Mouse (Mus musculus): ENCODE measurements around the gene Olfr51. TPM values are rescaled to one million over a fixed set of nuclear protein-coding genes. Genes with fewer than 3 reads are reported as not detected.
"Not testable (repeated sequence)": the region's sequence is repeated elsewhere in the genome, so short reads cannot be mapped to it uniquely, and the experiment has no call there.

Olfr51 gene
- polyA plus RNA-seq, 1 experiment: not detected

DNA sequence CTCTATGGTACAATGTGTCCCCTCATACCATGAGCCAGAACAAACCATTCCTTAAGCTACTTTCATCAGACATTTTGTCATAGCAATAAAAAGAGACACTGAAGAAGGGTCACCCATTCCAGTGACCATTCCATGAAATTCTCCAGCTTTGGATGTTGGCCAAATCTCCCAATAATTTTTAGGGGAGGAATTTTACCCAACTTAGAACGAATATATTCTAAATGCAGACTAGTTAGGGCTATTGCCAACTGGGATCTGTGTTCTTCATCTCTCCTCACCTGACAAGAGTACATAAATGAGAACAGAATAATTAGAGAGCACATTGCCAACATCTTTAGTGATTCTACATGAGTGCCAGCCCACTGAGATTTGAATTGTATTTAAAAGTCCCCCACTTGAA lies 10.5 kb downstream of the Olfr51 start, which contains the start of gene Olfr54:
Gene Olfr54 (plus strand): TSS at position 301 of the 400 bp plus-strand sequence.
- TF ChIP-seq POLR2A (IDR thresholded peaks at IDR 0.05; ENCODE audit: control insufficient read depth, low read depth, low read length): no peak
- no peak for TF ChIP-seq CTCF (IDR thresholded peaks at IDR 0.05; ENCODE audit: control insufficient read depth, insufficient read depth, insufficient replicate concordance, low read depth, low read length)
- Histone ChIP-seq H3K36me3 (ENCODE audit: control insufficient read depth, insufficient read depth, low read length) (no peaks in the 10 kb centered on the region), H3K27me3 (ENCODE audit: control insufficient read depth, insufficient read depth, low read length) (no peaks in the 10 kb centered on the region), H3K27ac (ENCODE audit: control insufficient read depth, insufficient read depth, low read depth, low read length) (no peak within 1 kb of the TSS), H3K4me1 (ENCODE audit: control insufficient read depth, insufficient read depth, low read length) (no peaks in the 10 kb centered on the region), H3K4me3 (ENCODE audit: control insufficient read depth, low read depth, low read length) (no peak within 1 kb of the TSS)

DNA sequence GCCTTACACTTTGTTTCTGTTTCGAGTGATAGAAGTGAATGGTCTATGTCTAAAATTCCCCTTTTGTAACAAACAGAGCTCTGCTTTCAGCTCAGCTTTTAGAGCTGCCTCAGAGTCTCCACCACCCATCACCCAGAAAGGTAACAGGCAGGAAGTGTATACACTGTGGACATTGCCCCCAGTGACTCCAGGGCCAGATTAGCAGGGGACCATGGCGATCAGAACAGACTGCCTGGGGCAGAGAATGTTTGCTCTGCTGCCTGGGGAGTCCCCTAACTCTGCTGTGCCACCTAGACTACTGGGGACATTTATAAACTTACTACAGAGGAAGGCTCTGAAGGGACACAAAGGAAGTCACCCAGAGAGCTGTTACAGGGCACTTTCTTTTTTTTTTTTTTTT lies 12.9 kb downstream of the Olfr51 start:
- no peaks in the 10 kb centered on the region for H3K36me3 ChIP-seq (ENCODE audit: control insufficient read depth, insufficient read depth, low read length)

GRCm38 (mm10) chr11:51026811-51027210 lies 23.4 kb downstream of the Olfr51 start:
- not testable (repeated sequence) for H3K27me3 ChIP-seq (ENCODE audit: control insufficient read depth, insufficient read depth, low read length); H3K4me3 ChIP-seq (ENCODE audit: control insufficient read depth, low read depth, low read length); H3K36me3 ChIP-seq (ENCODE audit: control insufficient read depth, insufficient read depth, low read length); H3K4me1 ChIP-seq (ENCODE audit: control insufficient read depth, insufficient read depth, low read length); H3K27ac ChIP-seq (ENCODE audit: control insufficient read depth, insufficient read depth, low read depth, low read length)

More for the DNA sequence above, 12.9 kb downstream of the Olfr51 start:
- Histone ChIP-seq H3K4me3 (ENCODE audit: control insufficient read depth, low read depth, low read length) (no peak overlapping the region), H3K27me3 (ENCODE audit: control insufficient read depth, insufficient read depth, low read length) (no peaks in the 10 kb centered on the region), H3K27ac (ENCODE audit: control insufficient read depth, insufficient read depth, low read depth, low read length) (no peak overlapping the region), H3K4me1 (ENCODE audit: control insufficient read depth, insufficient read depth, low read length) (no peaks in the 10 kb centered on the region)
- no peak for TF ChIP-seq POLR2A (IDR thresholded peaks at IDR 0.05; ENCODE audit: control insufficient read depth, low read depth, low read length)
- no peak for TF ChIP-seq CTCF (IDR thresholded peaks at IDR 0.05; ENCODE audit: control insufficient read depth, insufficient read depth, insufficient replicate concordance, low read depth, low read length)

DNA sequence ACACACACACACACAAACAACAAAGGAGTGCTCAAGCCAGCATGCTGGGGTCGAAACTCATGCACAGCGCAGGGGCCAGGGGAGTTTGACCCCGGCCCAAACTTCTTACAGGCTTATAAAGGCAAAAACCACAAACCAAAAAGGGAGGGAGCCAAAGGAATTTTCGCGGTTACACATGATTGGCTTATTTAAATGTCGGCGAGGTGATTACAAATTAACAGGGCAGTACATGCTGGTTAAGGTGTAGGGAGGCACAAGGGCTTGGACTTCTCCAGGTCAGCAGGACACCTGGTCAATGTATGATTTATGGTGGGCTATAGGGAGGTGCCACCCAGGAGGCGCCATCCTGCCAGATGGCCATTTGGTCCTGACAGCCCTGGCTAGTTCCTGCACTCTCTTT lies 26.0 kb downstream of the Olfr51 start:
- H3K4me3 ChIP-seq (ENCODE audit: control insufficient read depth, low read depth, low read length); H3K4me1 ChIP-seq (ENCODE audit: control insufficient read depth, insufficient read depth, low read length); H3K27me3 ChIP-seq (ENCODE audit: control insufficient read depth, insufficient read depth, low read length); H3K27ac ChIP-seq (ENCODE audit: control insufficient read depth, insufficient read depth, low read depth, low read length); H3K36me3 ChIP-seq (ENCODE audit: control insufficient read depth, insufficient read depth, low read length): not testable (repeated sequence)

DNA sequence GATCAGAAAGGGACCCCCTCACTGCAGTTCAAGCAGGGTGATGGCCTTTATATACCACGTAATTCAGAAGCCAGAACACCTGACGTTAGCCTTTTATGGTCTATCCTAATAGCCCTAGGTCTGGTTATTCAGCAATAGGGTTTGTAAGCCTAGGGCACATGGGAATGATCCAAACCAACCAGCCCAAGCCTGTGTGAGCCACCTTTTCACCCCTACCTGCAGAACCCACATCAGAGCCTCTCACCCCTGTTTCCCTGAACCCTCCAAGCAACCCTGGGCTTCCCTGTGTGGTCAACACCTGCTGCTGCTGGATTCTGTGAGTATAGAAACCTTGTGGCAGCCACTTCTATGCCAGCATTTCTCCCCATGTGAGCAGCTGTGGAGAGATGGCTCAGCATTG lies 26.8 kb downstream of the Olfr51 start:
- Histone ChIP-seq H3K4me1 (ENCODE audit: control insufficient read depth, insufficient read depth, low read length) (no peaks in the 10 kb centered on the region), H3K27ac (ENCODE audit: control insufficient read depth, insufficient read depth, low read depth, low read length) (no peak overlapping the region), H3K4me3 (ENCODE audit: control insufficient read depth, low read depth, low read length) (no peak overlapping the region), H3K36me3 (ENCODE audit: control insufficient read depth, insufficient read depth, low read length) (no peaks in the 10 kb centered on the region), H3K27me3 (ENCODE audit: control insufficient read depth, insufficient read depth, low read length) (no peaks in the 10 kb centered on the region)
- TF ChIP-seq CTCF (IDR thresholded peaks at IDR 0.05; ENCODE audit: control insufficient read depth, insufficient read depth, insufficient replicate concordance, low read depth, low read length): no peak
- TF ChIP-seq POLR2A (IDR thresholded peaks at IDR 0.05; ENCODE audit: control insufficient read depth, low read depth, low read length): no peak

DNA sequence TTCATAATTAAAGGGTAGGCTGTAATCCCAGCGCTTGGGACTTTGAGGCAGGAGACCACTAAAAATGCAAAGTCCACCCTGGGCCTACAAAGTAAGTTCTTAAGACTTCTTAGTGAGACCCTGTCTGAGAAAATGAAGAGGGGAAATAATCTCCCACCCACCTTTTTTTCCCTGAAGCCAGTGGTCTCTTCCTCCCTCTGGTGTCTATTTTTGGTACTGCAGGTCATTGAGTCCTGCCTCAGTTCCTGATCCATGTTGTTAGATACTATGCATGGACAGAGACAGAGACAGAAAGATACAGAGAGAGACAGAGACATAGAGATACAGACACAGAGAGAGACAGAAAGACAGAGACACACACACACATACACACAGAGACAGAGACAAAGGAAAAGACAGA lies 29.5 kb downstream of the Olfr51 start:
- Histone ChIP-seq H3K4me3 (ENCODE audit: control insufficient read depth, low read depth, low read length) (no peak overlapping the region), H3K27me3 (ENCODE audit: control insufficient read depth, insufficient read depth, low read length) (no peaks in the 10 kb centered on the region), H3K4me1 (ENCODE audit: control insufficient read depth, insufficient read depth, low read length) (no peaks in the 10 kb centered on the region), H3K36me3 (ENCODE audit: control insufficient read depth, insufficient read depth, low read length) (no peaks in the 10 kb centered on the region), H3K27ac (ENCODE audit: control insufficient read depth, insufficient read depth, low read depth, low read length) (no peak overlapping the region)
- TF ChIP-seq CTCF (IDR thresholded peaks at IDR 0.05; ENCODE audit: control insufficient read depth, insufficient read depth, insufficient replicate concordance, low read depth, low read length) (no peak; the same call in 1 of the 2 replicates), POLR2A (IDR thresholded peaks at IDR 0.05; ENCODE audit: control insufficient read depth, low read depth, low read length) (no peak)

- not testable (repeated sequence) for H3K36me3 ChIP-seq (ENCODE audit: control insufficient read depth, insufficient read depth, low read length); H3K27me3 ChIP-seq (ENCODE audit: control insufficient read depth, insufficient read depth, low read length); H3K27ac ChIP-seq (ENCODE audit: control insufficient read depth, insufficient read depth, low read depth, low read length); H3K4me1 ChIP-seq (ENCODE audit: control insufficient read depth, insufficient read depth, low read length); H3K4me3 ChIP-seq (ENCODE audit: control insufficient read depth, low read depth, low read length)
Measured at GRCm38 (mm10) chr11:51034141-51034540, 30.7 kb downstream of the Olfr51 start.

GRCm38 (mm10) chr11:51035951-51036350 lies 32.6 kb downstream of the Olfr51 start:
- no peaks in the 10 kb centered on the region for H3K27me3 ChIP-seq (ENCODE audit: control insufficient read depth, insufficient read depth, low read length)
- H3K36me3 ChIP-seq (ENCODE audit: control insufficient read depth, insufficient read depth, low read length): no peaks in the 10 kb centered on the region
- no peak overlapping the region for H3K27ac ChIP-seq (ENCODE audit: control insufficient read depth, insufficient read depth, low read depth, low read length)
- H3K4me1 ChIP-seq (ENCODE audit: control insufficient read depth, insufficient read depth, low read length): no peaks in the 10 kb centered on the region
- H3K4me3 ChIP-seq (ENCODE audit: control insufficient read depth, low read depth, low read length): no peak overlapping the region
- no peak for TF ChIP-seq CTCF (IDR thresholded peaks at IDR 0.05; ENCODE audit: control insufficient read depth, insufficient read depth, insufficient replicate concordance, low read depth, low read length)
- no peak for TF ChIP-seq POLR2A (IDR thresholded peaks at IDR 0.05; ENCODE audit: control insufficient read depth, low read depth, low read length)

GRCm38 (mm10) chr11:51044776-51045175 lies 41.4 kb downstream of the Olfr51 start:
- not testable (repeated sequence) for H3K36me3 ChIP-seq (ENCODE audit: control insufficient read depth, insufficient read depth, low read length); H3K4me1 ChIP-seq (ENCODE audit: control insufficient read depth, insufficient read depth, low read length); H3K27me3 ChIP-seq (ENCODE audit: control insufficient read depth, insufficient read depth, low read length); H3K4me3 ChIP-seq (ENCODE audit: control insufficient read depth, low read depth, low read length); H3K27ac ChIP-seq (ENCODE audit: control insufficient read depth, insufficient read depth, low read depth, low read length)

DNA sequence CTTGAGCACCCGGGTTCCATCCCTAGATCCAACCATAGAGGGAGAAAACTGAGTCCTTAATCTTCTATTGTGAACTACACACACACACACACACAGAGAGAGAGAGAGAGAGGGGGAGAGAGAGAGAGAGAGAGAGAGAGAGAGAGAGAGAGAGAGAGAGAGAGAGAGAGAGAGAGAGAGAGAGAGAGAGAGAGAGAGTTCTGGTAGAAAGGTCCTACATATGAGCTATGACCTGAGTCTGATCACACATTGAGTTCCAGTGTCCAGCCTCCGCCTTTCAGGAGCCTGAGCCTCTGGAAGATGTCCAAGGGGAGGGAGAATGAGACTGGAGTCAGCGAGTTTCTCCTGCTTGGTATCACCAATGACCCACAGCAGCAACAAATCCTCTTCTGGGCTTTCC lies 44.4 kb downstream of the Olfr51 start, which contains the start of gene Olfr1375:
Gene Olfr1375 (plus strand): TSS at position 301 of the 400 bp plus-strand sequence.
- not testable (repeated sequence) for H3K4me3 ChIP-seq (ENCODE audit: control insufficient read depth, low read depth, low read length)

More for the DNA sequence above, 44.4 kb downstream of the Olfr51 start, which contains the start of gene Olfr1375:
- not testable (repeated sequence) for H3K27me3 ChIP-seq (ENCODE audit: control insufficient read depth, insufficient read depth, low read length); H3K4me1 ChIP-seq (ENCODE audit: control insufficient read depth, insufficient read depth, low read length); H3K27ac ChIP-seq (ENCODE audit: control insufficient read depth, insufficient read depth, low read depth, low read length); H3K36me3 ChIP-seq (ENCODE audit: control insufficient read depth, insufficient read depth, low read length)
